In genomic region chr15:8868021-8868420, GRCm38 (mm10) we compare ENCODE assay signal across 19 mouse cellular contexts.
DNase-seq lines count a peak whose midpoint lies in the region; ATAC-seq lines count a peak whose summit lies in the region.
"Had no signal": no experiment of that assay in that cellular context is flagged by ENCODE, and none has a peak within 500 bp of the region (broad histone marks: within the 10 kb centered on the region; RNA-seq: fewer than 3 reads in every experiment).

No protein-coding gene starts in this region.

- no peaks in the 10 kb centered on the region for H3K36me3 ChIP-seq in midbrain, embryonic 10.5 days
- H3K36me3 ChIP-seq in midbrain, embryonic 16.5 days (ENCODE audit: control insufficient read depth, insufficient read depth, low read length): no peaks in the 10 kb centered on the region
- H3K36me3 ChIP-seq in midbrain, embryonic 12.5 days: no peaks in the 10 kb centered on the region
- no peaks in the 10 kb centered on the region for H3K36me3 ChIP-seq in midbrain, embryonic 15.5 days (replicated peaks)
- H3K36me3 ChIP-seq: embryonic facial prominence, embryonic 13.5 days; embryonic facial prominence, embryonic 15.5 days; forebrain, embryonic 10.5 days; forebrain, embryonic 12.5 days had no signal

- 86% methylated on average over 2 of the region's 2 CpGs for WGBS in midbrain, embryonic 10.5 days
- 93% methylated on average over 2 of the region's 2 CpGs for WGBS in midbrain, embryonic 16.5 days
- 84% methylated on average over 2 of the region's 2 CpGs for WGBS in midbrain, embryonic 12.5 days
- WGBS in midbrain, embryonic 15.5 days: 86% methylated on average over 2 of the region's 2 CpGs

- H3K4me3 ChIP-seq in midbrain, embryonic 10.5 days: no peak overlapping the region
- no peak overlapping the region for H3K4me3 ChIP-seq in midbrain, embryonic 16.5 days (ENCODE audit: low read depth, low read length)
- no peak overlapping the region for H3K4me3 ChIP-seq in midbrain, embryonic 12.5 days
- no peak overlapping the region for H3K4me3 ChIP-seq in midbrain, embryonic 15.5 days
- H3K4me3 ChIP-seq: embryonic facial prominence, embryonic 13.5 days; embryonic facial prominence, embryonic 15.5 days; erythroblast, embryonic 14.5 days; forebrain, embryonic 10.5 days; forebrain, embryonic 12.5 days had no signal

- no peaks in the 10 kb centered on the region for H3K27me3 ChIP-seq in midbrain, embryonic 10.5 days (ENCODE audit: low read depth, poor library complexity, severe bottlenecking)
- no peaks in the 10 kb centered on the region for H3K27me3 ChIP-seq in midbrain, embryonic 16.5 days (ENCODE audit: control insufficient read depth, insufficient read depth, low read depth, low read length)
- no peaks in the 10 kb centered on the region; the same call in 1 of the 2 replicates for H3K27me3 ChIP-seq in midbrain, embryonic 12.5 days
- H3K27me3 ChIP-seq in midbrain, embryonic 15.5 days (replicated peaks): no peaks in the 10 kb centered on the region
- H3K27me3 ChIP-seq: embryonic facial prominence, embryonic 13.5 days; embryonic facial prominence, embryonic 15.5 days; forebrain, embryonic 12.5 days had no signal

- no peak for ATAC-seq in midbrain, embryonic 16.5 days
- ATAC-seq in midbrain, embryonic 12.5 days (ENCODE audit: low FRiP score, low read depth): no peak
- ATAC-seq in midbrain, embryonic 15.5 days (replicated peaks): no peak

- peaks cover 19% of the 10 kb centered on the region for H3K4me1 ChIP-seq in midbrain, embryonic 10.5 days
- no peaks in the 10 kb centered on the region for H3K4me1 ChIP-seq in midbrain, embryonic 16.5 days (ENCODE audit: control insufficient read depth, insufficient read depth, low read length)
- peaks cover 22% of the 10 kb centered on the region for H3K4me1 ChIP-seq in midbrain, embryonic 12.5 days
- H3K4me1 ChIP-seq in midbrain, embryonic 15.5 days: no peaks in the 10 kb centered on the region

- no peak for DNase-seq in midbrain, embryonic 10.5 days (ENCODE audit: low spot score)
- DNase-seq: adrenal gland, adult 2 months; adrenal gland, postnatal 10 days; adrenal gland, postnatal 25 days; cerebellum, adult 11 months; cerebellum, adult 18-20 months; cerebellum, adult 8-10 months; cerebellum, adult 9-11 months; cerebellum, postnatal 14 days; cerebellum, postnatal 36 days; embryo, embryonic 11 days had no signal

- H3K4me2 ChIP-seq in midbrain, embryonic 16.5 days (ENCODE audit: low read length): no peak overlapping the region
- H3K4me2 ChIP-seq in midbrain, embryonic 12.5 days (replicated peaks): no peak overlapping the region
- H3K4me2 ChIP-seq in midbrain, embryonic 15.5 days: no peak overlapping the region
- H3K4me2 ChIP-seq: embryonic facial prominence, embryonic 13.5 days; embryonic facial prominence, embryonic 15.5 days; forebrain, embryonic 12.5 days had no signal

- no peak overlapping the region for H3K9ac ChIP-seq in midbrain, embryonic 16.5 days (ENCODE audit: low read depth, low read length)
- H3K9ac ChIP-seq in midbrain, embryonic 12.5 days (replicated peaks): no peak overlapping the region
- no peak overlapping the region for H3K9ac ChIP-seq in midbrain, embryonic 15.5 days
- H3K9ac ChIP-seq: embryonic facial prominence, embryonic 13.5 days; embryonic facial prominence, embryonic 15.5 days; forebrain, embryonic 12.5 days had no signal

- H3K9me3 ChIP-seq in midbrain, embryonic 10.5 days (replicated peaks): no peaks in the 10 kb centered on the region
- H3K9me3 ChIP-seq in midbrain, embryonic 16.5 days (replicated peaks; ENCODE audit: control insufficient read depth, low read length, poor library complexity, severe bottlenecking): no peaks in the 10 kb centered on the region; the same call in 1 of the 2 replicates
- no peaks in the 10 kb centered on the region; the same call in 1 of the 2 replicates for H3K9me3 ChIP-seq in midbrain, embryonic 12.5 days
- no peaks in the 10 kb centered on the region for H3K9me3 ChIP-seq in midbrain, embryonic 15.5 days
- H3K9me3 ChIP-seq: embryonic facial prominence, embryonic 13.5 days; embryonic facial prominence, embryonic 15.5 days; forebrain, embryonic 10.5 days; forebrain, embryonic 12.5 days had no signal

- 0 out of 2 replicates have a peak overlapping the region, but pooled peaks have one; percentile 71 for H3K27ac ChIP-seq in midbrain, embryonic 10.5 days (replicated peaks)
- no peak overlapping the region for H3K27ac ChIP-seq in midbrain, embryonic 16.5 days (ENCODE audit: low read length)
- H3K27ac ChIP-seq in midbrain, embryonic 12.5 days (replicated peaks): 0 out of 2 replicates have a peak overlapping the region, but pooled peaks have one; percentile 6
- H3K27ac ChIP-seq in midbrain, embryonic 15.5 days: no peak overlapping the region
- H3K27ac ChIP-seq: embryonic facial prominence, embryonic 13.5 days; embryonic facial prominence, embryonic 15.5 days; forebrain, embryonic 12.5 days had no signal

Comparison
In these comparisons a context has a peak if more than half of its experiments do, and no peak if none do; other contexts are left out.
1. H3K27ac ChIP-seq: peak in midbrain, embryonic 10.5 days (single experiment) and midbrain, embryonic 12.5 days (single experiment); none in midbrain, embryonic 16.5 days (single experiment) and midbrain, embryonic 15.5 days (single experiment).